Comparison of ENCODE assay signal across 8 mouse cellular contexts in the genomic region with DNA sequence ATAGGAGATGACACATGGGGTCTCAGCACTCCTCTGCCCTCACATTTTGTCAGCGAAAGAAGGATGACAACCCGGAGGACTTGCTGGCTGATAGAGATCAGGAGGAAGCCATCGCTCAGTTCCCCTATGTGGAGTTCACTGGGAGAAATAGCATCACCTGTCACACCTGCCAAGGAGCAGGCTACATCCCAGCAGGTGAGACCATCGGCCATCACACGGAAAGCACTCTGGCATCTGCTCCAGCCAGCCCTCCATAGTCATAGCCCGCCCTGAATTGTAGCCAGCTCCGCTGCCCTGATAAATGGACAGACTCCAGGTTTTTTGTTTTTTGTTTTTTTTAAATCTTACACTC. TPM values are rescaled to one million over a fixed set of nuclear protein-coding genes. Genes with fewer than 3 reads are reported as not detected.
A peak's percentile ranks its signal among the peaks of the same experiment; 100 is the strongest.
DNase-seq lines count a peak whose midpoint lies in the region; ATAC-seq and TF ChIP-seq lines count a peak whose summit lies in the region.

No protein-coding gene starts in this region.

- H3K36me3 ChIP-seq in liver, adult 2 months (ENCODE audit: control insufficient read depth, insufficient read depth, low read length) = no peaks in the 10 kb centered on the region
- H3K36me3 ChIP-seq in hindbrain, postnatal 0 days (ENCODE audit: insufficient read depth, low read length) = 0 out of 2 replicates have a peak, but pooled peaks cover 5% of the 10 kb centered on the region
- peaks cover 16% of the 10 kb centered on the region for H3K36me3 ChIP-seq in neural tube, embryonic 13.5 days

- WGBS in liver, adult 2 months = 45% methylated on average over 7 of the region's 7 CpGs
- WGBS in hindbrain, postnatal 0 days = 9% methylated on average over 7 of the region's 7 CpGs
- WGBS in neural tube, embryonic 13.5 days = 25% methylated on average over 7 of the region's 7 CpGs

- no peaks in the 10 kb centered on the region for H3K27me3 ChIP-seq in liver, adult 2 months (ENCODE audit: control insufficient read depth, insufficient read depth, low read length)
- H3K27me3 ChIP-seq in hindbrain, postnatal 0 days (ENCODE audit: insufficient read depth, low read length) = no peaks in the 10 kb centered on the region
- H3K27me3 ChIP-seq in neural tube, embryonic 13.5 days = no peaks in the 10 kb centered on the region

- H3K79me2 ChIP-seq in liver, adult 2 months (ENCODE audit: control insufficient read depth, insufficient read depth, low read length) = no peaks in the 10 kb centered on the region

- no peak for TF ChIP-seq POLR2A in liver, adult 2 months (IDR thresholded peaks at IDR 0.05; ENCODE audit: extremely low read depth, insufficient read depth, low read length)

- no peak overlapping the region for H3K27ac ChIP-seq in liver, adult 2 months (replicated peaks; ENCODE audit: insufficient read depth, low read depth, low read length)
- peak overlapping the region; percentile 81 for H3K27ac ChIP-seq in hindbrain, postnatal 0 days
- peak overlapping the region; percentile 87 for H3K27ac ChIP-seq in neural tube, embryonic 13.5 days (replicated peaks)

- H3K9ac ChIP-seq in liver, adult 2 months (ENCODE audit: low read depth, low read length) = peak overlapping the region; percentile 86
- peak overlapping the region; percentile 61 for H3K9ac ChIP-seq in hindbrain, postnatal 0 days (replicated peaks; ENCODE audit: low read length)
- peak overlapping the region; percentile 82 for H3K9ac ChIP-seq in neural tube, embryonic 13.5 days

- no peak for DNase-seq in liver, adult 2 months (ENCODE audit: extremely low read depth, low read depth, low spot score)
- no peak for DNase-seq in liver
- peak; percentile 44 to 63 for DNase-seq in cerebellum, postnatal 14 days
- DNase-seq in hindbrain, postnatal 0 days (ENCODE audit: low spot score) = peak; percentile 17
- DNase-seq in Muller cell, postnatal 12 days (ENCODE audit: inconsistent ontology term) = no peak
- DNase-seq in urinary bladder, adult 2 months (ENCODE audit: low spot score) = no peak
- DNase-seq in kidney, adult 9 months = no peak

- peak overlapping the region; percentile 66 for H3K4me2 ChIP-seq in hindbrain, postnatal 0 days (ENCODE audit: low read depth, low read length)
- peak overlapping the region; percentile 82 for H3K4me2 ChIP-seq in neural tube, embryonic 13.5 days

- peak; percentile 42 for ATAC-seq in hindbrain, postnatal 0 days
- no peak; the same call in 1 of the 2 replicates for ATAC-seq in neural tube, embryonic 13.5 days (ENCODE audit: low read depth)

- no peak for TF ChIP-seq CTCF in liver, adult 2 months (IDR thresholded peaks at IDR 0.05; ENCODE audit: low read depth, low read length)
- no peak for TF ChIP-seq CTCF in hindbrain, postnatal 0 days (IDR thresholded peaks at IDR 0.05; ENCODE audit: low read depth)

- H3K4me3 ChIP-seq in liver, adult 2 months (ENCODE audit: insufficient read depth, low read depth, low read length) = no peak overlapping the region
- H3K4me3 ChIP-seq in hindbrain, postnatal 0 days (ENCODE audit: low read length) = peak overlapping the region; percentile 55
- peak overlapping the region; percentile 64 for H3K4me3 ChIP-seq in neural tube, embryonic 13.5 days

- no peaks in the 10 kb centered on the region for H3K9me3 ChIP-seq in hindbrain, postnatal 0 days (ENCODE audit: low read length)
- no peaks in the 10 kb centered on the region for H3K9me3 ChIP-seq in neural tube, embryonic 13.5 days

- no peaks in the 10 kb centered on the region for H3K4me1 ChIP-seq in liver, adult 2 months (ENCODE audit: control insufficient read depth, insufficient read depth, low read length)
- H3K4me1 ChIP-seq in hindbrain, postnatal 0 days (ENCODE audit: insufficient read depth, low read length) = 0 out of 2 replicates have a peak, but pooled peaks cover 8% of the 10 kb centered on the region
- peaks cover 27% of the 10 kb centered on the region for H3K4me1 ChIP-seq in neural tube, embryonic 13.5 days (replicated peaks)

RNA-seq across cellular contexts. Expression of a gene that starts 0.8 kb away (rescaled TPM):
- 11.2 and 13.2 TPM in 2 replicates for total RNA-seq in liver, adult 2 months (2014; rRNA removed)
- polyA plus RNA-seq in liver, adult 2 months (2012; rRNA removed) = 30.9 and 33.7 TPM in 2 replicates
- 53.7 and 57.9 TPM in 2 replicates for total RNA-seq in hindbrain, postnatal 0 days (2014; rRNA removed)
- polyA plus RNA-seq in hindbrain, postnatal 0 days (2015; fragmentation: Nextera tagmentation; extraction: Ambion mirVana) = 55.9 and 57.9 TPM in 2 replicates
- 45.0 and 49.3 TPM in 2 replicates for polyA plus RNA-seq in neural tube, embryonic 13.5 days (2015; fragmentation: Nextera tagmentation; extraction: Ambion mirVana)
- polyA plus RNA-seq in urinary bladder, adult 2 months (2012; rRNA removed) = 65.7 and 80.9 TPM in 2 replicates

RNA-seq across cellular contexts. Expression of a gene that starts 39.7 kb away (rescaled TPM):
- total RNA-seq in liver, adult 2 months (2014; rRNA removed) = not detected in 2 replicates
- not detected in 2 replicates for polyA plus RNA-seq in liver, adult 2 months (2012; rRNA removed)
- 19.3 and 28.9 TPM in 2 replicates for total RNA-seq in hindbrain, postnatal 0 days (2014; rRNA removed)
- polyA plus RNA-seq in hindbrain, postnatal 0 days (2015; fragmentation: Nextera tagmentation; extraction: Ambion mirVana) = 7.4 and 8.1 TPM in 2 replicates
- 67.1 and 89.2 TPM in 2 replicates for polyA plus RNA-seq in neural tube, embryonic 13.5 days (2015; fragmentation: Nextera tagmentation; extraction: Ambion mirVana)
- polyA plus RNA-seq in urinary bladder, adult 2 months (2012; rRNA removed) = 0.08 and 0.10 TPM in 2 replicates

RNA-seq across cellular contexts. Expression of a gene that starts 54.4 kb away (rescaled TPM):
- total RNA-seq in liver, adult 2 months (2014; rRNA removed) = under 0.01 and 0.09 TPM in 2 replicates
- 0.04 TPM in 2 replicates for polyA plus RNA-seq in liver, adult 2 months (2012; rRNA removed)
- total RNA-seq in hindbrain, postnatal 0 days (2014; rRNA removed) = 0.26 and 0.29 TPM in 2 replicates
- 0.38 and 0.76 TPM in 2 replicates for polyA plus RNA-seq in hindbrain, postnatal 0 days (2015; fragmentation: Nextera tagmentation; extraction: Ambion mirVana)
- polyA plus RNA-seq in neural tube, embryonic 13.5 days (2015; fragmentation: Nextera tagmentation; extraction: Ambion mirVana) = 0.07 TPM in 1 of 2 replicates, not detected in the other
- polyA plus RNA-seq in urinary bladder, adult 2 months (2012; rRNA removed) = 1.3 and 1.6 TPM in 2 replicates

Comparison
In these comparisons a context has a peak if more than half of its experiments do, and no peak if none do; other contexts are left out.
1. DNase-seq: peak in cerebellum, postnatal 14 days (2 of 2) and hindbrain, postnatal 0 days (single experiment); none in liver, adult 2 months (single experiment), liver (single experiment), Muller cell, postnatal 12 days (single experiment), urinary bladder, adult 2 months (single experiment) and kidney, adult 9 months (single experiment).
2. Peak in every context shown above with its lines, with median percentiles within 50 percentile points of each other: H3K9ac ChIP-seq.